Mouse (Mus musculus): ENCODE measurements around the gene Ssx2ip.

Gene Ssx2ip

GRCm38 (mm10) chr3:146469226-146469625 lies 64.8 kb downstream of the Ssx2ip start:
- Histone ChIP-seq H3K4me1 (replicated peaks; ENCODE audit: low read depth, low read length) (peaks cover 25% of the 10 kb centered on the region), H3K9me3 (ENCODE audit: low read length) (no peaks in the 10 kb centered on the region), H3K36me3 (ENCODE audit: insufficient read depth, low read length) (no peaks in the 10 kb centered on the region), H3K4me3 (replicated peaks; ENCODE audit: low read length) (no peak overlapping the region), H3K27me3 (ENCODE audit: insufficient read depth, low read length) (no peaks in the 10 kb centered on the region)
- TF ChIP-seq POU5F1 (IDR thresholded peaks at IDR 0.05; ENCODE audit: borderline replicate concordance, low read length) (no peak), CTCF (conservative IDR thresholded peaks at IDR 0.05; ENCODE audit: low read length) (no peak), NANOG (IDR thresholded peaks at IDR 0.05; ENCODE audit: borderline replicate concordance, low read length) (no peak)

GRCm38 (mm10) chr3:146472657-146473056 lies 68.2 kb downstream of the Ssx2ip start:
- Histone ChIP-seq H3K4me1 (replicated peaks; ENCODE audit: low read depth, low read length) (peaks cover 25% of the 10 kb centered on the region), H3K27me3 (ENCODE audit: insufficient read depth, low read length) (no peaks in the 10 kb centered on the region), H3K36me3 (ENCODE audit: insufficient read depth, low read length) (no peaks in the 10 kb centered on the region), H3K4me3 (replicated peaks; ENCODE audit: low read length) (no peak overlapping the region), H3K9me3 (ENCODE audit: low read length) (no peaks in the 10 kb centered on the region)
- no peak for TF ChIP-seq POU5F1 (IDR thresholded peaks at IDR 0.05; ENCODE audit: borderline replicate concordance, low read length)
- TF ChIP-seq NANOG (IDR thresholded peaks at IDR 0.05; ENCODE audit: borderline replicate concordance, low read length): peak; percentile 60; the same call in 1 of the 2 replicates
- TF ChIP-seq CTCF (conservative IDR thresholded peaks at IDR 0.05; ENCODE audit: low read length): no peak

- TF ChIP-seq CTCF (conservative IDR thresholded peaks at IDR 0.05; ENCODE audit: low read length): no peak
- no peak for TF ChIP-seq NANOG (IDR thresholded peaks at IDR 0.05; ENCODE audit: borderline replicate concordance, low read length)
- no peak for TF ChIP-seq POU5F1 (IDR thresholded peaks at IDR 0.05; ENCODE audit: borderline replicate concordance, low read length)
- peaks cover 22% of the 10 kb centered on the region for H3K4me1 ChIP-seq (replicated peaks; ENCODE audit: low read depth, low read length)
Measured at GRCm38 (mm10) chr3:146473741-146474140, 69.3 kb downstream of the Ssx2ip start.

GRCm38 (mm10) chr3:146474428-146474827 lies 70.0 kb downstream of the Ssx2ip start:
- Histone ChIP-seq H3K4me1 (replicated peaks; ENCODE audit: low read depth, low read length) (peaks cover 18% of the 10 kb centered on the region), H3K36me3 (ENCODE audit: insufficient read depth, low read length) (no peaks in the 10 kb centered on the region), H3K27me3 (ENCODE audit: insufficient read depth, low read length) (no peaks in the 10 kb centered on the region), H3K9me3 (ENCODE audit: low read length) (no peaks in the 10 kb centered on the region), H3K4me3 (replicated peaks; ENCODE audit: low read length) (no peak overlapping the region)
- TF ChIP-seq CTCF (conservative IDR thresholded peaks at IDR 0.05; ENCODE audit: low read length): no peak

More at GRCm38 (mm10) chr3:146473741-146474140, 69.3 kb downstream of the Ssx2ip start:
- Histone ChIP-seq H3K4me3 (replicated peaks; ENCODE audit: low read length) (no peak overlapping the region), H3K9me3 (ENCODE audit: low read length) (no peaks in the 10 kb centered on the region), H3K27me3 (ENCODE audit: insufficient read depth, low read length) (no peaks in the 10 kb centered on the region), H3K36me3 (ENCODE audit: insufficient read depth, low read length) (no peaks in the 10 kb centered on the region)

GRCm38 (mm10) chr3:146482044-146482443 lies 77.6 kb downstream of the Ssx2ip start:
- Histone ChIP-seq H3K4me1 (replicated peaks; ENCODE audit: low read depth, low read length) (no peaks in the 10 kb centered on the region), H3K36me3 (ENCODE audit: insufficient read depth, low read length) (no peaks in the 10 kb centered on the region), H3K27me3 (ENCODE audit: insufficient read depth, low read length) (no peaks in the 10 kb centered on the region), H3K4me3 (replicated peaks; ENCODE audit: low read length) (no peak overlapping the region), H3K9me3 (ENCODE audit: low read length) (no peaks in the 10 kb centered on the region)
- TF ChIP-seq POU5F1 (IDR thresholded peaks at IDR 0.05; ENCODE audit: borderline replicate concordance, low read length): no peak
- no peak for TF ChIP-seq NANOG (IDR thresholded peaks at IDR 0.05; ENCODE audit: borderline replicate concordance, low read length)

- Histone ChIP-seq H3K27me3 (ENCODE audit: insufficient read depth, low read length) (no peaks in the 10 kb centered on the region), H3K9me3 (ENCODE audit: low read length) (no peaks in the 10 kb centered on the region), H3K4me3 (replicated peaks; ENCODE audit: low read length) (no peak overlapping the region), H3K4me1 (replicated peaks; ENCODE audit: low read depth, low read length) (no peaks in the 10 kb centered on the region), H3K36me3 (ENCODE audit: insufficient read depth, low read length) (no peaks in the 10 kb centered on the region)
- TF ChIP-seq POU5F1 (IDR thresholded peaks at IDR 0.05; ENCODE audit: borderline replicate concordance, low read length): no peak
- TF ChIP-seq CTCF (conservative IDR thresholded peaks at IDR 0.05; ENCODE audit: low read length): peak; percentile 40
- no peak for TF ChIP-seq NANOG (IDR thresholded peaks at IDR 0.05; ENCODE audit: borderline replicate concordance, low read length)
Measured at GRCm38 (mm10) chr3:146486464-146486863, 82.0 kb downstream of the Ssx2ip start.
